Mouse (Mus musculus) thymus, postnatal 10 days (tissue): ENCODE data around the gene Gar1.

ENCODE experiments used
- DNase-seq, 2 experiments: peaks; one replicate each; pipeline ENCODE4 v3.0.0; 2021; ENCODE audit warnings: low spot score in 2 of 2

Gene Gar1

DNA sequence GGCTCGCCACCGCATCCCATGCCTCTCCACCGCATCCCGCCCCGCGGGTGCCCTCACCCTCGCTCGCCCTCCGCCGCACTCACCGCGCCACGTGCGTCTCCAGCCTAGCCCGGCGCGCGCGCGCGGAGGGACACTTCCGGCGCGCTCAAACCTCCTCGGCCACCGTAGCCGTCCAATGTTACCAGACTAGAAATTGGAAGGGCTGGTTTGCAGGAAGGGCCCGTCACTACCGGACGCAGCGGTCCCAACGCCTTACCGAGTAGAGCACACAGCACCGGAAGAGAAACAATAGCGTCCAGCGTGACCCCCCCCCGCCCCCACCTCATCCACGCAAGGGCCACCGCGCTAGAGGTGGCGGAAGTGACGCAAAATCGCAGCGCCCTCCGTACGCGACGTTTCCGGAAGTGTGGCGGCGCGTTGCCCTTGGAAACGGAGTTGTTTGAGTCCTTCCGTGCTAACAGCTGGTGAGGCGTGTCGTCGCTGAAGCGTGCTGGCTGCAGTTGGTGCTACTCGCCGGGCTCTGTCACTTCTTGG is at the start of gene Gar1:
TSS of gene Gar1 (minus strand) at position 362 of the 534 bp plus-strand sequence.
- DNase-seq = peak; percentile 91 to 93

DNA sequence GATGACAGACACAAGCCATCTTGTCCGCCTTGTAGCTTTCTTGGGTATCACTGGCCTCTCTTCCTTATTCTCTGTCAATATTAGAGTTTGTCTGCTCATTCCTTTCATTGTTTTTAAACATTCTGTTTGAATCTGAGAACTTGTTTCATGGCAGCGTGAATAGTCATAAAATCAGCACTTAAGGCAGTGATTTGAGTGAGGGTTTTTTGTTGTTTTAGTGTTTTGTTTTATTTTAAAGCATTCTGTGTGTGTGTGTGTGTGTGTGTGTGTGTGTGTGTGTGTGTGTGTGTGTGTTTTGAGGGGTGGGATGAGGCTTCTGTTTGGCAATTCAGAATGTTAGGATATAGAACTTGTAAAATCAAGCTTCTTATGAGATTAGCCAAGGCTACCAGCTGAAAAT is 48.7 kb upstream of the Gar1 start:
- DNase-seq = no peak

DNA sequence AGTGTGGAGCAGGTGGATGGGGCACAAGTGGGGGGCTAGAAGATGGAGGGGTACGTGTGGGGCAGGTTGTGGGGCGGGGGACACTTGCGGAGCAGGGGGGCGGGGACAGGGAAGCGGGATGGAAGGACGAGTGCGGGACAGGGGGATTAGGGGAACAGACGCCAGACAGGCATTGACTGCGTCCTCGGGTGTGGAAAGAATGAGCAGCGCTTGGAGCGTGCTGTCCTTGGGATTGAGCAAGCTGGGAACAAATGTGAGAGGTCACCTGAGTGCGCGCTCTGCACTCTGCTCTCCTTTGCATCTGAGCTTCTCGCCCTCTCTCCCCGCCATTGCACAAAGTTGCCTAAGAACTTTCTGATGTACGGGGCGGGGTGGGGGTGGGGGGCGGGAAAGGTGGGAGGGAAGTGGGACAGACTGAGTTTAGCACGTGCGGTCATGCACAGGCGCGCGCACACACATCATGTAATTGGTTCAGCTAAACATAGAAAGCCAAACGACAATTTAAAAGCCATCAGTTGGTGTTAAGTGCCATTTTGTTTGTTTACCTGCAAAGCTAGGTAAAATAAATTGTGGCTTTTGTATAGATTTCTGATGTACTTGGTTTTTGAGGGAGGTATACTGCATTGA is 48.0 kb upstream of the Gar1 start:
- DNase-seq = peak in 1 of 2 experiments; percentile 20

DNA sequence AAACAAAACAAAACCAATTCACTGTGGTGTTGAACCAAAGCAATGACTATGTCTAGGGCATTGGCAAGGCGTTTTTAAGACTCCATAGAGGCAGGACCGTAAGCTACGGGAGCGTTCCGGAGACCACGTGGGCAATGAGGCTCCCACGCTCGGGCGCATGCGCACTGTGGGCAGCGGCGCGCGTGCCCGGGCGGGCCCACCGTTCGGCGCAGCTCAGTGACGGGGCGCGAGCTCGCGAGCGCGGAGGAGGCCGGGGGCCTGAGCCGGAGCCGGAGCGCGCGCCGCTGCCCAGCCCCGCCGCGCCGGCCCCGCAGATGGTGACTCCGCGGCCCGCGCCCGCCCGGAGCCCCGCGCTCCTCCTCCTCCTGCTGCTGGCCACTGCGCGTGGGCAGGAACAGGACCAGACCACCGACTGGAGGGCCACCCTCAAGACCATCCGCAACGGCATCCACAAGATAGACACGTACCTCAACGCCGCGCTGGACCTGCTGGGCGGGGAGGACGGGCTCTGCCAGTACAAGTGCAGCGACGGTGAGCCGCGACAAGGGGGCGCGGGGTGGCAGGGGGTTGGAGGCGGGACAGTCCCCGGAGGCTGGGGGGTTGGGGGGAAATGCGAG is 47.3 kb upstream of the Gar1 start, which contains the start of gene Pla2g12a:
TSS of gene Pla2g12a (plus strand) at position 202 of the 617 bp plus-strand sequence.
- peak; percentile 81 to 89 for DNase-seq

DNA sequence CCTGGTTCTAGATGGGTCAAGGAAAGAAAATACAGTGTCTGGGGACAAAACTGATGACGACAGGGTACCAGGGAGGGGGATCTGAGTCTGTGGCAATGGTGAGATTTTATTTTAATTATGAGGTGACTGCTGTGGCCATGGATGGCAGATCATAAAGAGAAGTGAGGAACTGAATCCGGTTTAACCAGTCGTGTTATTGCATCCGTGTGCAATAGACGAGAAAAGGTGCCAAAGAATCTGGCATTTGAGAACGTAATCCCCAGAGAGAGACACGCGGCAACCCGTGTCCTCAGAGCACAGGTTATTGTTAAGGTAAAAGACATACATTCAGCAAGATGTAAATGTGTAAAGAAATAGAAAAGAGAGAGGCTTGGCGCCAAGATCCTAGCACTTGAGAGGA is 46.1 kb upstream of the Gar1 start:
- DNase-seq = no peak

DNA sequence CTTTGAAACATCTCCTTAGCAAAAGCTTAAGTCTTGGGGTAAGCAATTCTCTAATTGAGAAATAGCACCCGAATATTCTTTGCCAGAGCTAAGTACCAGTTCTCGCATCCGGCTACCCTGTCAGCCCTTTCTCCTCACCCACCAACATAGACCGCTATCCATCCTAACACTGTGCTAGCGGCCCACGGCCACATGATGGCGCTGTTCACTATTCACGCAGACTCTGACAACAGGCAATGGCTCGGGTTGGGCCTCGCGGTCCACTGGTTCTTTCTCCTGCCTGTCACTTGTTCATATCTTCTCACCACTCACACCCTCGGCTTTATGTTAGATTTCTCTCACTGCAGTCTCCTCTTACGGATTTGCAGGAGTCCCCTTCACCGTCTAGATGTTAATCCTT is 32.5 kb upstream of the Gar1 start:
- DNase-seq = peak in 1 of 2 experiments; percentile 56

DNA sequence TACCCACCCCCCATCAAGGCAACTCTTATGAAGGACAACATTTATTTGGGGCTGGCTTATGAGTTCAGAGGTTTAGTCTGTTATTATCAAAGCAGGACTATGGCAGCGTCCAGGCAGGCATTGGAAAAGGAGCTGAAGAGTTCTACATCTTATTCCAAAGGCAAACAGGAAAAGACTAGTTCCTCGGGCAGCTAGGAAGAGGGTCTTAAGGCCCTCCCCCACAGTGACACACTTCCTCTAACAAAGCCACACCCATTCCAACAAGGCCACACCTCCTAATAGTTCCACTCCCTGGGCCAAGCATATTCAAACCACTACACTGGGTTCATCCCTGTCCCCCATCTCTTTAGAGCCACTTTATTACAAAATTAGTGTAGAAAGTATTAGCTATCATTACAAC is 31.4 kb upstream of the Gar1 start:
- DNase-seq = no peak

DNA sequence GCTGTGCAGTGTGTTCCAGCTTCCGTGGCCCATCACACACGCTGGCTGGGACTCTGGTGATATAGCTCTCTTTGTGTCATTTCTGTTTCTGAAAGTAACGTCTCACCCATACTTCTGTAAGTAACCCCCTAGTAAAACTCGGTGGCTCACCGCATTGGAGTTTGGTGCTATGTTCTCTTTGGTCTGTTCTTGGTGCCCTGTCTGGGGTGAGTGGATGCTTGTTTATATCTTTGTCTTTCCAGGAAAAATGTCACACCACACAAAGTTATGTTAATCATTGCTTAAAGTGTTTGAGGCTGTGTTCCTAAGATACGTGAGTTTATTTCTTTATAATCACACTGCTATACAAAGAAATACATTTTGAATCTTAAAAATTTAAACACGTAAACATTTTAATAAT is 15.7 kb upstream of the Gar1 start:
- DNase-seq = no peak

DNA sequence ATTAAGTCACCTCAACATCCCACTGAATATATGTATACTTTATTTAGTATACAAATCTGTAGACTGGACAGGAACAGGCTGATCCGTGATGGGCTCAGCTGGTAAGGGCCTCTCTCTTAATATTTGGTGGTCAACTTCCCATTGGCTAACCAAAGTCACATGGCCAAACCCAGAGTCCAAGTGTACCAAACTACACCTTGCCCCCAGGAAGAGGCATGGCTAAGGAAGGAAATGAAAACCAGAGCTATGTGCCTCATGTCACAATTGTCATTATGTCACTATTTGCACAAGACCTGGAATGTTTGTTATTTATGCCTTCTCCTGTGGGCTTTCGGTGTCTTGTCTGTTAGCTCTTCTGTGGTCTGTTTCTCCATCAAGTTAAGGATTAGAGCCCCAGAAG is 14.7 kb upstream of the Gar1 start:
- no peak for DNase-seq

DNA sequence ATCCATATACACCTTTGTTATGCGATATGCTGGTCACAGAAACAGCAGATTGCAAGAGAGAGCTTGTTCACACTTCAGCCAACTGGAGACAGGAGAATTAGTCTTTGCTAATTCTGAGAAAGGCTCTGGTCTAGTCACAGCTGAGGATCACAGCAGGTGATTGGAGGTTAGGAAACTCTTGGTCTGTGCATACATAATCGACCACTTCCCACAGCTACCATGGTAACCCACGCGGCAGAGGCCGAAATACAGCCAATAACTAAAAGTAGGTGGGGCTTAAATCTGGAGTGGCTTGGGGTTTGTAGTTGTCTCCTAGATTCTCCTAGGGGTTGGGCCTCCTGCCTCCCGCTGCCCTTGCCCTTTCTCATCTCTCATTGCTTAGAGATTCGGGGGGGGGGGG is 6.8 kb upstream of the Gar1 start:
- DNase-seq = no peak

DNA sequence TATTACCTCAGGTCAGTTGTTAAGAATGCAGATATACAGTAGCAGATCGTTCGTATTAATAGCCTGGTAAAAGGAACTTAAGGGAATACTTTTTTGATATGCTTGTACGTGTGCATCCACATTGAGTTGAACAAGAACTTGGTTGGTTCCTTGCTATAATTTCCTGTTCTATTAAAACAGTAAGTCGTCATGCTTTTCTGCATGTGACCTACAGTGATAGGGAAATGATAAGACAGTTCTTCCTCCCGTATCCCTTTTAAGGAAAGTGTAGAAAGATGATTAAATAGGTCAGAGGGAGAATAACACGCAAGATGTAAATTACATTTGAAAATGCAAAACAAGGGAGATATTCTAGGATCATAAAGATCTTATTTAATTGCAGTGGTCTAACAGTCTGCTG is 5.8 kb upstream of the Gar1 start:
- DNase-seq = no peak

DNA sequence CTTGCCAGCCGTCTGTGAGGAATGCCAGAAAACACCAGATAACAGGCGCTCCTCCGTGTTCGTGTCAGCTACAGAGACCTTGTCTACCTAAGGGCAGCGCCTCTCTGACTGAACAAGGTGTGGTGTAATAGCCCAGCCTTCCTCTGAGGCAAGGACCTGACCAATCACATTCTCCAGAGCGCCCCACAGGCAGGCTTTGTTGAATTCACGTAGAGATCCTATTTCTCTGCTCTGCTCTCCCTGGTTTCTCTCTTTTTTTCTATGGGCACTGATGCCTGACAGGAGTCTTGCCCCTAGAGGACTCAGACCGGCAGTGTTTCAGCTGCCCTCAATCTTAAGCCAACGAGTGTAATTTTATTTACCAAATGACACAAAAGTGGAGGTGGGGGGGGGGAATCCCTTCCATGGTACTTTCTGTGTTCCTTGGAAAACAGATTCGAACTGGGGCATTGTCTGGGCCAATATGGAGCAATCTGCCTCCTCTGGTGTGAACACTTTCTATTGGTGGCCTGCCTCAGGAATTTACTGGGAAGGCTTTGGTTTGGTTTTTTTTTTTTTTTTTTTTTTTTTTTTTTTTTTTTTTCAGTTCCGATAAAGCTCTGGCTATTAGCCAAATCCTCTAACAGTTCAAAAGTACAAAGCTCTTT is 5.0 kb upstream of the Gar1 start:
- DNase-seq = no peak

DNA sequence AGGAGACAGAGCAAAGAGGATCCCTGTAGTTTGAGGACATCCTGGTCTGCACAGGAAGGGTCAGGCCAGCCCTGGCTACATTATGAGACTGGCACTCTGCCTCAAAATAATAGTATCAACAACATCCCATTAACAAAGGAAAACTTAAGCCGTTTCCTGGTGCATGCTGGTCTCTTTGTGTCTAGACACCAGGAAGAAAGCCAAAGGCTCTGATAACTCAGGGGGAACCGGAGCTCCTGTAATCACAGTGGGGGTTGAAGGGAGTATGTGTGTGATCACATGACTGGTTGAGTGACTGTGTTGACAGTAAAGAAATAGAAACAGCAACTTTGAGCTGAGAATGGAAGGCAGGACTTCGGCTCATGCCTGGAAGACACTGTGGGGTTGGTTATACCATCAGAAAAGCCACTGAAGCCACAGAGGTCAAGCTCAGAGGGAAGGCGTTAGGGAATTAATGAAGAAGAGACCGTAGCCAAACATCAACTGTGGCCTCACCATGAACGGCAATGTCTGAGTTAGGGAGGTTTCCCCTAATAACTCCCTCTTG is 4.3 kb upstream of the Gar1 start, which contains the start of gene Cfi:
TSS of gene Cfi (plus strand) at position 497 of the 547 bp plus-strand sequence.
- DNase-seq = no peak

DNA sequence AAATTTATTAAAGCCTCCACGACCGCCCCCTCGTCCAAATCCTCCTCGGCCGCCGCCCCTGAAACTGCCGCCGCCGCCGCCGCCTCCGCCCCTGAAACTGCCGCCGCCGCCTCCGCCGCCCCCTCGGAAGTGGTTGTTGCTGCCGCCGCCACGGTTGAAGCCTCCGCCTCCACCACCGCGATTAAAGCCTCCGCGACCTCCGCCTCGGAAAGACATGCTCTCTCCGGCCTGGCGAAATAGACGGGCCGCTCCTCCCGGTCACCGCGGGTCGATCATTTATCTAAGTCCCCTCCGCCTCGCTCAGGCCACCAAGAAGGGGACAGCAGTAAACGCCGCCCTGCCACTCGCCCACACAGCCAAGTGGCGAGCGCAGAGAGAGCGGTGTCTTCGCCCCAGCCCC is 570 bp downstream of the Gar1 start:
- peak; percentile 54 to 65 for DNase-seq

DNA sequence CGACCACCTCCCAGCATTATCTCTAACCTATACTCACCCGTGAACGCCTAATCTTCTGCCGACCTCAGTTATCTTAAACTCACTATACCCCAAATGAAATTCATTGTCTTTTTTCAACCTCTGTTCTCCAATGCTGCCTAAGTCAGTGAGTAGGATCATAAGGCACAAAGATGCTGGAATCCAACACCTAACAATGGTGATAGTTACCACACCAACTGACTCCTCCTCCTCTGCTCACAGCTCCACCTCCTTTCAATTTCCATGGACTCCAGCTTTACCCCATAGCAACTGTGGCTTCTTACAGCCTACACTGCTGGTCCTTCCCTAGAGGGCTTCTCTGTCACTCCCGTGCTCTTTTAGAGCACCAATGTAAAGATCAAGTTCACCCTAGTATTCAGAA is 3.5 kb downstream of the Gar1 start:
- DNase-seq = no peak

DNA sequence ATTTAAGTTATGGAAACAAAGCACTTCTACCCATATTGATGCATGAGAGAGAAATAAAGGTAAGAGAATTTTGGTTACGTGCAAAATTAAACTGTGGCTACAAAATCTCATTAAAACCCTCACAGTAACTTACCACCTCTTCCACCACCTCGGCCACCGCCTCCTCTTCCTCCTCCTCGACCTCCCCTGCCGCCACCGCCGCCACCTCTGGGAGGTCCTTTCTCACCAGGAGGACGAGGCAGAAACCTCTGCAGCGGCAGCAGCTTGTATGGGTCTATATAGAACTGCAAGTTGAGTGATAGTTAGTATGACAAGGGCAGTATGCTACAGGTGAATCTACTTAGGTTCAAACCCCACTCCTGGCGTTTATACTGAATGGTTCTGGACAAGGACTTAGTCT is 4.5 kb downstream of the Gar1 start:
- no peak for DNase-seq

DNA sequence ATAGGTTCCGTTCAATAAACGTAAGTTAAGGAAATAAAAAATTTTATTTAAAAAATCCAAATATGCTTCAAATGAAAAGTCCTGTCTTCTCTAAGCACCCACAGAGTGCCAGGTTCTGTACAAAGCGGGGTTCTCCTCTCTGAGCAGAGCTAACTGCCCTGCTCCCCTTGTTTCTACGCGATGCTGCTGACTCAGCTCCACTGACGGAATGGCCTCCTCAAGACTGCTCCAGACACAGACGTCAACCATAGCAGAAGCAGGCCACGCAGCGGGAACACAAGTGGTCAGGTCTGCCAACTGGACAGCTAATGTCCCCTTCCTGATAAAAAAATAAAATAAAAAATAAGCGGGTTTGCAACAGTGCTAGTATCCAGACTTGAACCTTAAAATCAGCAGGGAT is 6.3 kb downstream of the Gar1 start:
- DNase-seq = no peak

DNA sequence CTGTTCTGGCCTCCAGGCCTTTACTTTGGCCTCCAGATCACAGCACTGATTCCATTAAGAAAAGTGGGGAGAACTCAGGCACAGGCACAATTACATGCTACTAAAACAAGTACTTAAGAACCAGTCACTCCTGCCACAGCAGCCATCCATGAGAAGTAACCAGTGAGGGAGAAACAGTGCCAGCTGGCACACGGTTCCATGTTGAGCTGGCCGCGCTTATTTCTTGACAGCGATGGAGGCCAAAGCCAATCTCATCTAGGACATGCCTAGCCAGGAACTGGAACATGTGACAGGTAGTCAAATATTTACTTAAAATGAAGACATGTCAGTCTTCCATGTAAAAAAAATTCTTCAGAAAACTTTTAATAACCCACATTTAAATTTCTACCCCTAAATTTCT is 7.0 kb downstream of the Gar1 start:
- no peak for DNase-seq

DNA sequence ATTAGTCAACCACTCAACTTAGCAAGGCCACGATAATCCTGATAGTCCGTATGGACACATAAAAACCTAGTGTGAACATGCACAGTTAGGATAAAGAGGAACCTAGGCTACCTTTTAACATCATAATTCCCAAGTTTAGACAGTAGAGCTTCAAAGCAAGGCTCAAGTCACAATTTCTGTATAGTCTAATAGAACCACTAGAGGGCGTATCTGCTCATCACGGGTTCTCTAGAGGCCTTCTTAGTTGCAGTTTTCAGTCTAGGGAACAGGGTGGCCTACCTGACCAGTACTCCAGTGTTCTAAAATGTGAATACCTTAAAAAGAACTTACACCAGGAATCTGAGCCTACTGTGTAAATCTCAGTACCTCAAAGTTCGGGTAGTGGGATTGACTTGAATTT is 7.9 kb downstream of the Gar1 start:
- DNase-seq = peak in 1 of 2 experiments; percentile 32

DNA sequence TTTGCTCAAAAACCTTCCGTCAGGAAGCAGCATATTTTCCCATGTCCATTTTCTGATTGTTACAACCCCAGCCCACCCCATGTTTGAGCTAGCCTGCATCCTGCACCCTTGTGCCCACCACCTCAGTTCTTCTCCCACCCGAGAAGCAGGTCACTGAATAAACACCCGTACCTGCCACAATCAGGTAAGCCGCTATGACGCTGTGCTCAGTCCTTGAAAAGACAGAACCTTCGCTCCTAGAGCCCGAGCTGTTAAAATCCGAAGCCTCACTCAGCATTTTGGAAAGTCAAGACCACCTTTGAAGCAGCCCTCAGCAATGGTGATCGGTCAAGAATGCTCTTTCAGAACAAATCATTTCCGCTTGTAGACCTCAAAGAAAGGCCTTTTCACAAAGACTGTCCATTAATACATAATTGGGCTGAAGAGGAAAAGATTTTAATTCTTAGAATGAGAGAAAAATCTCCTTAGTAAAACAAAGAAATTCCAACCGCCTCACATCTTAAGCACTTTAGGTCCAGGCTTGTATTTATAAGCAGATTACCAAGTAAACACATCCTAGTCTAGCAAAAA is 8.9 kb downstream of the Gar1 start, which contains the start of gene Rrh:
TSS of gene Rrh (minus strand) at position 382 of the 570 bp plus-strand sequence.
- DNase-seq = no peak

DNA sequence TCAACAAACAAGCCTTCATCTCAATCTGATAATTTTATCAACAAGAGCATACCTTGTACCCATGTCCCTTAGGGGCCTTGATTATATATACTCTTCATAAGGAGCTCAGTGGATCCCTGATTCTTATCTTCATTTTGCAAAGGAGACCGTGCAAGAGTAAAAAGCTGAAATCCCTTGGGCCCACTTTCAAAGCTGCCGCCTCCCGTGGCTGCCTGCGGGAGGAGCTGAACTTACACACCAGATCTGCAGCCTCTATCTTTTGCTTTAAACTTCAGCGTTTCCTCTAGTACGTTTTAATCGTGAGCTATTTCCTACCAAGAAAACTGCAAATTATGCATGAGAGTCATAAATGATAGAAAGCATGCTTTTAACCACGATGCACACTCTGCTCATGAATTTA is 9.5 kb downstream of the Gar1 start:
- DNase-seq = no peak

DNA sequence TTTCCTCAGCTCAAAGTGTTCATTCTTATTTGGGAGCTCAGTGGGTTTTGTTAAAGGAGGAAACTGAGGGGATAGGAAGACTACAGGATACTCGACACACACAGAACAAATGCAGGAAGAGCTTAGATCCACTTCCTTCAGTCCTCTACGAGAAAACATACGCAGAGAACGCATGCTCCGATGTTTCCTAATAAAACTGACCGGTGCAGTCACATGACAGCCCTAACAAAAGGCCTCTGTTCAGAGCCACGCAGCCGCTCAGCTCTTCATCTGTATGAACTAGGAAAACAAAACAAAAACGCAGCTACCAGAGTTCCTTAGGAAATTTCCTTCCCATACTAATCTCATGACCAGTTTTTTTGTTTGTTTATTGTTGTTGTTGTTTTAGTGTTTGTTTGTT is 10.3 kb downstream of the Gar1 start:
- no peak for DNase-seq
